Mouse (Mus musculus): ENCODE measurements at regions not wholly inside any gene's neighbourhood (a gene's known extent, or its start where the extent isn't known, plus 50 kb on each side); places are given as distances from the start of the nearest gene placed in this dataset.

DNA sequence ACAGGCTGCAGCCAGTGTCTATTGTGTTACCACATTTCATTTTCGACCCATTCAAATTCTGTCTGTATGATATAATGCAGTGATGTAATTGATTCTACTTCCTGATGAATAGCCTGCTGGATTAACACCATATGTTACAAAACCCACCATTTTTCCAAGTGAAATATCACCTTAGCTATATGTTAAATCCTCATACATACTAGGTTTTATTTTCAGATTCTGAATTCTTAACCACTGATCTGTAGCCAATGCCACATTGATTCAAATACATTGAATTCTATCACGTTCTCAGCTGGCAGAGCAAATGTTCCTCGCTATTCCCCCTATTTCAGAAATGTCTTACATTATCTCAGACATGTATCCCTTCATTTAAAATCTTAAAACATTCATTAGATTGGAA lies 60.4 kb upstream of the Prdx6b start:
- DNase-seq (ENCODE audit: low spot score in 2 of 2): no peak

DNA sequence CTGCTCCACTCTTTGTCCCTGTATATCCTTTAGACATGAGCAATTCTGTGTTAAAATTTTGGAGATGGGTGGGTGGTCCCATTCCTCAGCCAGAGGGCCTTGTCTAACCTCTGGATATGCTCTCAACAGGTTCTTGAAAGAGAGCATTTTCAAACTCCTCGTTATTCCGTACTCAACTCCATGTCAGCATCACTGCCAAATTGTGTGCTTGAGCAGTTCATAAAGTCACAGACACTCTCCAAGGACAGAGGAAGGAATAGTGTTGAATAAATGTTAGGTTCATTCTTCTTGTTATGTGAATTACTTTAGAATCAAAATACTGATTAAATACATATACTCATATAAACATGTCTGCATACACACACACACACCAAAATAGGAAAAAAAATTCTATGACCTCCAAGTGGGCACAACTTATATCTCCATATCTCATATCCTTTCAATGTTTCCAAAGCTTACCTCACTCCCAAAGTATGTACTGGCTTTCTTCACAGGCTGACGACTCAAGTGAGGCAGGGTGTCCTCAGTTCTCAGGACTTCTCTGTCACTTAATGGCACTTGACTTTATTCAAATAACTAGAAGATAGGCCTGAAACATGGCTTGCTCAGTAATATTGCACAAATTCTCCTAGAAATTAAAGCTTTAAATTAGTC lies 75.9 kb upstream of the Pde1a start:
- no peak for DNase-seq (ENCODE audit: low spot score in 2 of 2)

DNA sequence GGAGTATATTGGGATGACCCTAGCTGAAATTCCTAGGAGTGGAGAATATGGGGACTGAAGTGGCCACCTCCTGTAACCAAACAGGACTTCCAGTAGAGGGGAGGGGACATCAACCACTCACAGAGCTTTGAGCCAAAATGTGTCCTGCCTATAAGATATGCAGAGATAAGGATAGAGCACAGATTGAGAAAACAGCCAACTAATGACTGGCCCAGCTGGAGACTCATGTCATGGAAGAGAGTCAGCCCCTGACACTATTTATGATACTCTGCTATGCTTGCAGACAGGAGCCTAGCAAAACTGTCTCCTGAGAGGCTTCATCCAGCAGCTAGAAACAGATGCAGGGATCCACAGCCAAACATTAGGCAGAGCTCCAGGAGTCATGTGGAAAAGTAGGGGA lies 74.2 kb upstream of the Pde1a start:
- no peak for DNase-seq (ENCODE audit: low spot score in 2 of 2)

GRCm38 (mm10) chr2:80195896-80196410 lies 66.7 kb upstream of the Pde1a start:
- DNase-seq (ENCODE audit: low spot score in 2 of 2): no peak

GRCm38 (mm10) chr2:80188374-80188773 lies 59.1 kb upstream of the Pde1a start:
- peak in 1 of 2 experiments; percentile 8 for DNase-seq (ENCODE audit: low spot score in 2 of 2)

DNA sequence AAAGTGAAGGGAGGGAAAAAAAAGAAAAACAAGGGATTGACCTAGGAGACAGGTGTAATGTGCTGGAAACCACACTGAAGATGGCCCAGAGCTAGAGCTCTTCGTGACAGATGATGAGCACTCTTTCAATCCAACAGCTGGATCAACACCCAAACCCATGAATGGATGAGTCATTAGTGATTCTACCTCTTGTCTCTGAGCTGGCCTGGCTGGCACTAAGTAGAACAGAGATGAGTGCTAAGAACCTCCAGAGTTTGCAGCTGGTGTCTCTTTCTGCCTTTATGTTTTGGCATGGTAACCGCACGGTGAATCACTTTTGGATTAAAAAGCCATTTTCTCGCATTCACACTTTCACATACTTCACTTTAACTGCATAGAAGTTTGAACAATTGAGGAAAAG lies 57.6 kb upstream of the Pde1a start:
- DNase-seq (ENCODE audit: low spot score in 2 of 2): no peak
